Mouse (Mus musculus) layer of hippocampus, adult 8-10 months (tissue): ENCODE data around the gene Fcgr1. TPM values are rescaled to one million over a fixed set of nuclear protein-coding genes. Genes with fewer than 3 reads are reported as not detected.
"Not testable (repeated sequence)": the region's sequence is repeated elsewhere in the genome, so short reads cannot be mapped to it uniquely, and the experiment has no call there.

Experiments used
- DNase-seq, 2 experiments: peaks; one replicate each; pipeline ENCODE4 v3.0.0; 2022; ENCODE audit warnings: low spot score in 2 of 2
- total RNA-seq, 4 experiments: library from RNA; stranded (reverse); gene quantifications; 2 replicates each; pipeline ENCODE4 v1.2.4; 2022

Fcgr1 gene
- 1 to 10 TPM; 2.5 to 9.1 (median 5.3) TPM for total RNA-seq

- no peak for DNase-seq
Observed at GRCm38 (mm10) chr3:96293787-96294186, at the start of gene Fcgr1. TSS of gene Fcgr1 (minus strand) at chr3:96293969.

DNA sequence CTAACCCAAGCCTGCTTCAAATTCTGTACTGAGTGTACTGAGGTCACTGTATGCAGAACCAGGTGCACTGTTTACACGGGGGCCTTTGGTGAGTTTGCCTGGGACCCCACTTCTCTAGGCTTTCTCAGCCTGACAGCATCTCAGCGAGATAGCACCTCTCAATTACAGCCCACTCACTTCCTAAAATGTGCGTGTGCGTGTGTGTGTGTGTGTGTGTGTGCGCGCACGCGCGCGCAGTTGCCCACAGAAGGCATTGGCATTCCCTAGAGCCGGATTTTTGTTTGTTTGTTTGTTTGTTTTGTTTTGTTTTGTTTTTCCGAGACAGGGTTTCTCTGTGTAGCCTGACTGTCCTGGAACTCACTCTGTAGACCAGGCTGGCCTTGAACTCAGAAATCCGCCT is 48.9 kb upstream of the Fcgr1 start:
- not testable (repeated sequence) for DNase-seq

- DNase-seq, result not testable (repeated sequence)
Observed at GRCm38 (mm10) chr3:96342100-96342499, 48.3 kb upstream of the Fcgr1 start.

DNA sequence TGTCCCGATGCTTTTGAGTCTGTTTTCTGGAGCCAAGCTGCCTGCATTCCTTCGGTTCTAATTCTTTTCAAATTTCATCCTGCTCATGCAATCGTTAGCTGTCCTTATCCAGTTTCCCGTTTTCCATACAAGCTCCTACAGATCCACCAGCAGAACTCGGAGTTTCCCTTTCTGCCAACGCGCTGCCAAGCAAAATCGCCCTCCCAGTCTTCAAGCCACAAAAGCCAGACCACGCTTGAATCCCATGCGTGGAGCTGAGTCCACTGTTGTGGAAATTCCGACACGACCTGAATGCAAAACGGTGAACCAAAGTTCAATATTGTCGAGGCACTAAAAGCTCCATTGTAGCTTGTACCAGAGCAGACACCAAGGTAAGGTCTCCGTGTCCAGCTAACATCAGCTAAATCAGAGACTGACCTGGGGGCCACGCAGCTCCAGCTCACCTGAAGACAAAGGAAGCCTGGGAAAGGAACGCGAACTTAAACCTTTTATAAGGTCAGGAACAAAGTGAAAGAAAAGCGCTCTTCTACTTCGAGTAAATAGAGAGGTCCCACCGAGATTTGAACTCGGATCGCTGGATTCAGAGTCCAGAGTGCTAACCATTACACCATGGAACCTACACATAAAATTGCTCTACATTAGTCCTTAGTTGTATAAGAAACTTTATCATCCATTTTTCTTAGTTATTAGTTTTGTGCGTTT is 47.0 kb upstream of the Fcgr1 start:
- DNase-seq, result no peak

DNA sequence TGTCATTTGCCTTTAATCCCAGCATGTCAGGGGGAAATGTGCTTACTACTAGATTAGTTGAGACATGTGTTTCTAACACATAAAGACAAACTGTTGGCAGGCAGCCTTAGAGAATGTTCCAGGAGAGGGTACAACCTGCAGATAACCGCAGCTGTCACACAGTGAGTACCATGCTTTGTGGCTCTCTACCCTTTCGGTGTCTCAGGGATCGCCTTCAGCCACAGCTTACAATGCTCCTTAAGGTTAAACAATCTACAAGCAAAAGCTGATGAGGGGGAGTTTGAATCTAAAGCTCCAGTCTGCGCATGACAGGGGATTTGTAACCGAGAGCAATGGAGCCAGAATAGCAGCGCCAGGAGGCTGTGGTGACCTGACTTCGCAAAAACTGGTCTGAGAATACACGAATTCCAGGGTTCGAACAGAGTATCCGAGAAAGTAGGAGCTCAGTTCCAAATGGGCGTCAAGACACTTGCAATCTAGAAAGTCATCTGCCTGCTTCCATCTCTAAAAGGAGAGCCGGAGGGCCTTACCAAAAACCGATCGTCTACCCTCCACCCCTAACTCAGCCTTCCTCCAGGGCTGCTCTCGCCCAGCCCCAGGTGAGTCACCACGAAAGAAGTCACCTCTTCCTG is 45.2 kb upstream of the Fcgr1 start:
- DNase-seq, result no peak

GRCm38 (mm10) chr3:96338043-96338442 is 44.3 kb upstream of the Fcgr1 start:
- no peak for DNase-seq

- DNase-seq, result no peak
Observed at GRCm38 (mm10) chr3:96337269-96337668, 43.5 kb upstream of the Fcgr1 start.

DNA sequence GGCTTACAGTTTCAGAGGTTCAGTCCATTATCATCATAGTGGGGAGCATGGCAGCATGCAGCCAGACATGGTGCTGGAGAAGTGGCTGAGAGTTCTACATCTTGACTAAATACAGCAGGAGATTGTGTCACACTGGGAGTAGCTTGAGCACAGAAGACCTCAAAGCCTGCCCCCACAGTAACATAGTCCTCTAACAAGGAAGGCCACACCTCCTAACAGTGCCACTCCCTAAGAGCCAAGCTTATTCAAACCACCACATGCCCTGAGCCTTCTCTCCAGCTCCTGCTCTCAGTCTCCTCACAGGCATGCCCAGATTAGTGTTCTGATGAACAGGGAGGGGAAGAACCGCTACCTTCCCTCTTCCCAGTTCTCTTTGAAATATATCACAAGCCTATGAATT is 42.9 kb upstream of the Fcgr1 start:
- DNase-seq, result no peak

DNA sequence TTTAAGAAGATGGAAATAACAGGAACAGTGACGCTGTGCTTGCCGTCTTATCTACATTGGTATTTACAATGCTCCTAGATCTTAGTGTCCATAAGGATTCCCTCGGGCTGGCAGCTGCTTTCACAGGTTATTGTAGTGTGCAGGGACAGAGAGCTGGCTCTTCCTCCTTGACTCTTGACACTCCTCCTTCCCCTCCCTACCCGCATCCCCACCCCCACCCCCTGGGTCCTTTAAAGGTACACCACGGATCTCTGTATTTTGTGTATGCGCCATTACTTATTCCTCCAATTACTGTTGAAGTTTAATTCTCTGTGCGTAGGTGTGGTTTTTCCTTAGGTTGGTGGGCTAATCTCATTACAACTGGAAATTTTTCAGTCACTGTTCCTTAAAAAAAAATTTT is 41.8 kb upstream of the Fcgr1 start:
- DNase-seq, result no peak

DNA sequence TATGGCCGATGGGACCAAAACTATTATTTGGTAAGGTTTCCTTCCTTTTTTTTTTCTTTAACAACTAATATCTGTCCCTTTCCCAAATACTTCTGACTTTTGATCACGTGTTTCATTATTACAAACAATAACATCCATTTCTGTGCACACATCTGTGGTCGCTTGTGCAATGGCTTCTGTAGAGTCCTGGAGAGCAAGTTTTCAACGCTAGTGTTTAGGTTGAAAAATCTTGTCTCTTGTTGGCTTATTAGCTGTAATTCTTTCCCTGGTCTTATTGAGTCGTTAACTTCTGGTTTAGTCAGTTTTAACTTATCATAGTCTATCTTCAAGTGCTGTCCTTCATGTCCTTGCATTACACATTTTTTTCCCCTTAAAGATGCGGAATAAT is 41.4 kb upstream of the Fcgr1 start:
- no peak for DNase-seq

GRCm38 (mm10) chr3:96334175-96335162 is 40.7 kb upstream of the Fcgr1 start:
- no peak for DNase-seq

DNA sequence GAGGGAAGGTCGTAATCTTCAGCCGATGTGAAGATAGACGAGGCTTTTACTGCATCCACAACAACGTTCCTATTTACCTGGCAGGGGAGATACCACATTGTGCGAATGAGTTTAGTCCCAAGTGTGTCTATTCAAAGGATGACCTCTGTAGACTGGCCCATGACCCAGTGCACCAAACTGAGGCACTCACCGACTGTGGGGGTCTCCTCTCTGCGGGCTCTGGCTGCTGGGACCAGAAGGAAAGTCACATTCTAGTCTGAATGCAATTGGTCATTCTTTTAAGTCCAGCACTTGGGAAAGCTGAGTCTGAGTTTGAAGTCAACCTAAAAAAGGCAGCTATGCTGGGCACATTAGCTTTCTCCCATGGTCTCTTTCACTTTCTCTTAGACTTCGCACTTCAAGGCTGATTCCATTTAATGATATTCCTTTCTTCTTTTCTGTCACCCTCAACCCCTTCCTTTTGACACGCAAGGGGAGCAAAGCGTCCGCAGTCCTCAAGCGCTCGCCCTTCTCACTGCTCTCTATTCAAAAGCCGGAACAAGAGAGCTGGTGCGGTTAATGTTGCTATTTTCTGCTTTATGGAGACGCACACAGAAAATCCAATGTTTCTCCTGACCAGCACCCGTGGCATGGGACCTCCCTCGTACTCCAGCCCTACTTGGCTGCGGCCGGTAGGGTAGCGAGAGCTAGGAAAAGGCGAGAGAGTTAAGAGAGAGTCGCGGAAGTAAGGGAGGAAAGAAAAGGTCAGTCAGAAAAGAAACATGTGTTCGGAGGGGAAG is 39.8 kb upstream of the Fcgr1 start:
- no peak for DNase-seq

DNA sequence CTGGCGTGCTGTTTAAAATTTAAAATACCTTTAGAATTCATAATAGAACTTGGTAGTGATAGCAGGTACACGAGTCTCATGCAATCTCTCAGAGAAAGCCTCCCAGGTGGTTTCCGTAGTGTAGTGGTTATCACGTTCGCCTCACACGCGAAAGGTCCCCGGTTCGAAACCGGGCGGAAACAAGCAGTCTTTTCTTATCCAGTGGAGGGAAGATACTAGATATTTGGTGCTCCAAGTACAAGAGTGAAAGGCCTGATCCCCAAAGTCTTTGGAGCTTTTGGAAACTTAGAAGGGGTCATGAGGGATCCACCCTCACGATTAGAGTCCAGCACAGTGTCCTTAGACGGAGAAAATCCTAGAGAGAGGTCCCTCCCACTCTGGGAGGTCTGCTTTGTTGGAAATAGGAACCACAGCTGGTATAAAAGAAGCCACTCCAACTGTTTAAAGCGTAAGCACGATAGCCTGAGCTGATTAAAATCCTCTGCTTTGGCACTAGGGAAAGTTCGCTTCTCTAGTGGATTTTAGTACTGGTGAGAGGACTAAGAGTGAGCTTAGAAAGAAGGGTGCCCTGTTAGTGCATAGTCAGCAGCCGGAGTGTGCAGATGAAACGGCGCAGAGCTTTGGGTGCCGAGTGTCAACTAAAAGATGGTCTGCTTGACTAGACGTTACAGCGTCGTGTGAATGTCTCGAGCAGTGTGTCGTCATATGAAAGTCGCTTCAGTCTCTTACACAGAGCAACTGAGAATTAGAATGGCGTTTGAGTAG is 39.0 kb upstream of the Fcgr1 start:
- no peak for DNase-seq

DNA sequence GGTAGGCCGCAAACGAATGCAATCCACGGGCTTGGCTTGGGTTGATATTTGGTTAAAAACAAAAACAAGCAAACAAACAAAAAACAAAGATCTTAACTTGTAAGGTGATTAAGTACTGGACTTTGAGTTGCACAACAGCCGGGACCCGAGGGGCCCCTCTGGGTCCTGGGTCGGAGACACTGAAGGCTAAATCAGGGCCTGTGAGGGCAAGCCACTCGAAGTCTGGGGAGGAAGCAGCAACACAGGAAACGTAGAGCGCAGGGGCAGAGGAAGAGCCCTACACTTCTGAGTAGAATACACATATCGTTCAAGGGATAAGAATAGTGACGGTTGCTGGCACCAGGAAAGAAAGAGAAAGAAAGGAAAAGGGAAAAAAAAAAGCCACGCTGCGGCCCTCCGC is 38.2 kb upstream of the Fcgr1 start:
- no peak for DNase-seq

GRCm38 (mm10) chr3:96331438-96331837 is 37.7 kb upstream of the Fcgr1 start:
- no peak for DNase-seq

DNA sequence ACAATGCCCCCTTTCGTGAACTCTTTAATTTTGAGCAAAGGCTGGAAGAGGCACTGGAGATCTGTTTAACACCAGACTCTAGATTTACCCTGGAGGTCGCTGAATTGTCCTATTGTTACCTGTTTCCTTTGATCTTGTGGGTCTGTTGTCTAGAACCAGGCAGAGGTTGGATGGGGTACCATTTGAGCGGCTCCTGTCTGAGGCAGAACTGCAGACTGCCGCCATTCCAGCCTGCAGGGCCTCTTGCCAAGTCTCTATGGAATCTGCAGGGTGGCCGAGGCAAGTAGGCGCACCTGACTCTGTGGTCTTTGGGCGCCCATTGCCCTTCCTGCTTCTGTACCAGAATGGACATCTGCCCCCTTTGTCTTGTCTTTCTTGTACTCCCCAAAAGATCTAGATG is 36.8 kb upstream of the Fcgr1 start:
- DNase-seq, result no peak

- no peak for DNase-seq
Observed at GRCm38 (mm10) chr3:96330181-96330580, 36.4 kb upstream of the Fcgr1 start.

DNA sequence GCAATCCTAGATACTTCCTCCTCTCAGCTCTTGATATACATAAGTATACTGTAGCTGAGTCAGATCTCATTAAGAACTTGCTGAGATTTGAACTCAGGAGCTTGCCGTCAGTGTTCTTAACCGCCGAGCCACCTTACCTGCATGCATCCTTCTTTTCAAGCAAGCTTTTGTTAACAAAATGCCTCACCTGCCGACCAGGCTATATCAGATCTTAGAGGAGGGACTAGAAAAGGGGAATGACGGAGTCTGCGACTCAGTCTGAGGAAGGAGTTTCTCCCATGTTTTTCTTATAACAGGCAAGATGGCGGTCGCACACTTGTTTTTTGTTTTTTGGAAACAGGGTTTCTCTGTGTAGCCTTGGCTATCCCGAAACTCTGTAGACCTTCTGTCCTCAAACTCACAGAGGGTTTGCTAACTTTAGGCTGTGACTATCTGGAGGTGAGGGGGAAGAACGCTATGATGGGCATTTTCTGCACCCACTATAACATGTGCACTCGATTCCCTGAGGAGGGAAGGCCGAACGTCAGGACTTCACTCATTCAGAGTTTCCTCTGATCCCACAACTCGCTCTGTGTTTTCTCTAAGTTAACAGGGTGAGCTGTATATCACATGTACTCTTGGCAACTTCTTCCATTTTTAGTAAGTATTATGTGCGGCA is 35.1 kb upstream of the Fcgr1 start:
- DNase-seq, result no peak

DNA sequence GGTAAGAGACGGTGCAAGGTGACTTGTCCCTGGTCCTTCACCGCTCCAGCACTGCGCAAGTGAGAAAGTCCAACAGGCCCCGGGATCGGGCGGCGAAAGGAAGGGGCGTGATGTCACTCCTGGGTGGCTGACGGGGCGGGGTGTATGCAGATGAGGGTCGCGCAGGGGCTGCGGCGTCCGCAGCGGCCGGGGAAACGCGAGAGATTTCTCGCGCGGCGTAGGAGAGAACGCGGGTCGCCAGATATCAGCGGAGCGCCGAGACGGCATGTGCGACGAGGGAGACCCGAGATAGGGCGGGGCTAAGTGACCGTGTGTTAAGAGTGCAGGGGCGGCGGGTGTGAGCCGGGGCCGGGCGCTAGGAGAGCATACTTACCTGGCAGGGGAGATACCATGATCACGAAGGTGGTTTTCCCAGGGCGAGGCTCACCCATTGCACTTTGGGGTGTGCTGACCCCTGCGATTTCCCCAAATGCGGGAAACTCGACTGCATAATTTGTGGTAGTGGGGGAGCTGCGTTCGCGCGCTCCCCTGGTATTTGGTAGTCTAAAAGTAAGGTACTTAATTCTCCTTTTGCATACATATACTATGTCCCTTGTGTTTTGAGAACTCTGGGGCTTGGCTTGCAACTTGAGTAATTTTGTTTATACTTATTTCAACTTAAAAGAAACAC is 34.4 kb upstream of the Fcgr1 start:
- not testable (repeated sequence) for DNase-seq
